Comparison of ENCODE assay signal across 15 mouse cellular contexts in the genomic region with DNA sequence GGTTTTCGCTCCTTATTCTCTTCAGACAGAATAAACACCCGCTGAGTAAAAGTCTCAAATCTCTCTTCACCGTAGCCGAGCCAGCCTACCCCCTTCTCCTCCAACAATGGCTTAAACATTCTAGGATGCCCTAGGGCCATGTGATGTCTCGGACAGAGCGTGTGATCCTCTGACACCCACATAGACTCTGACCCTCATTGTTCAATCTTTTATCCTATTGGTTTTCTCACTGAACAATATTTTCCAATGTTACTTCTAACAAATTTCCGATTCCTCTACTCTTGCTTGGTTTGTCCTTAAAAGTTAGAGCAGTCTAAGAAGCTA. TPM values are rescaled to one million over a fixed set of nuclear protein-coding genes. Genes with fewer than 3 reads are reported as not detected.
DNase-seq lines count a peak whose midpoint lies in the region; ATAC-seq lines count a peak whose summit lies in the region.
"Had no signal": no experiment of that assay in that cellular context is flagged by ENCODE, and none has a peak within 500 bp of the region (broad histone marks: within the 10 kb centered on the region; RNA-seq: fewer than 3 reads in every experiment).

No protein-coding gene starts in this region.

- no peaks in the 10 kb centered on the region for H3K27me3 ChIP-seq in heart, embryonic 13.5 days (replicated peaks)
- no peaks in the 10 kb centered on the region for H3K27me3 ChIP-seq in embryonic facial prominence, embryonic 13.5 days
- no peaks in the 10 kb centered on the region for H3K27me3 ChIP-seq in hindbrain, embryonic 12.5 days
- H3K27me3 ChIP-seq in midbrain, embryonic 15.5 days (replicated peaks) = no peaks in the 10 kb centered on the region

- no peak overlapping the region for H3K27ac ChIP-seq in heart, embryonic 13.5 days (replicated peaks)
- no peak overlapping the region for H3K27ac ChIP-seq in embryonic facial prominence, embryonic 13.5 days
- H3K27ac ChIP-seq in hindbrain, embryonic 12.5 days = no peak overlapping the region
- H3K27ac ChIP-seq in midbrain, embryonic 15.5 days = no peak overlapping the region
- H3K27ac ChIP-seq: macrophage had no signal

- H3K36me3 ChIP-seq in heart, embryonic 13.5 days = no peaks in the 10 kb centered on the region
- no peaks in the 10 kb centered on the region for H3K36me3 ChIP-seq in embryonic facial prominence, embryonic 13.5 days
- H3K36me3 ChIP-seq in hindbrain, embryonic 12.5 days = no peaks in the 10 kb centered on the region
- no peaks in the 10 kb centered on the region for H3K36me3 ChIP-seq in midbrain, embryonic 15.5 days (replicated peaks)

- no peak for DNase-seq in heart, adult 8-10 months (ENCODE audit: low spot score)
- DNase-seq in lung, postnatal 14 days = no peak
- no peak for DNase-seq in cerebellum, adult 8-10 months
- no peak for DNase-seq in right cerebral cortex, postnatal 4 days
- DNase-seq: heart, postnatal 36 days; kidney, postnatal 14 days; liver; lung, adult 2 months had no signal

- no peak overlapping the region for H3K9ac ChIP-seq in heart, embryonic 13.5 days
- H3K9ac ChIP-seq in embryonic facial prominence, embryonic 13.5 days = no peak overlapping the region
- no peak overlapping the region for H3K9ac ChIP-seq in hindbrain, embryonic 12.5 days
- no peak overlapping the region for H3K9ac ChIP-seq in midbrain, embryonic 15.5 days

- H3K4me1 ChIP-seq in heart, embryonic 13.5 days = no peaks in the 10 kb centered on the region
- H3K4me1 ChIP-seq in embryonic facial prominence, embryonic 13.5 days = no peaks in the 10 kb centered on the region
- H3K4me1 ChIP-seq in hindbrain, embryonic 12.5 days = peaks cover 5% of the 10 kb centered on the region
- peaks cover 12% of the 10 kb centered on the region for H3K4me1 ChIP-seq in midbrain, embryonic 15.5 days

- H3K4me3 ChIP-seq in heart, embryonic 13.5 days = no peak overlapping the region
- H3K4me3 ChIP-seq in embryonic facial prominence, embryonic 13.5 days = no peak overlapping the region
- no peak overlapping the region for H3K4me3 ChIP-seq in hindbrain, embryonic 12.5 days
- peak overlapping the region; percentile 13; the same call in 1 of the 2 replicates for H3K4me3 ChIP-seq in midbrain, embryonic 15.5 days

- H3K4me2 ChIP-seq in heart, embryonic 13.5 days = peak overlapping the region; percentile 31
- H3K4me2 ChIP-seq in embryonic facial prominence, embryonic 13.5 days = peak overlapping the region; percentile 44
- H3K4me2 ChIP-seq in hindbrain, embryonic 12.5 days (replicated peaks) = peak overlapping the region; percentile 29
- H3K4me2 ChIP-seq in midbrain, embryonic 15.5 days = peak overlapping the region; percentile 38

- WGBS in heart, embryonic 13.5 days = 63% methylated on average over 7 of the region's 7 CpGs
- 20% methylated on average over 7 of the region's 7 CpGs for WGBS in embryonic facial prominence, embryonic 13.5 days
- 41% methylated on average over 7 of the region's 7 CpGs for WGBS in hindbrain, embryonic 12.5 days
- WGBS in midbrain, embryonic 15.5 days = 27% methylated on average over 7 of the region's 7 CpGs

- no peak for ATAC-seq in heart, embryonic 13.5 days (ENCODE audit: extremely low read depth, insufficient number of reproducible peaks, low FRiP score, low TSS enrichment)
- ATAC-seq in embryonic facial prominence, embryonic 13.5 days (ENCODE audit: insufficient number of reproducible peaks, insufficient read depth, low FRiP score, low TSS enrichment, low read depth) = no peak
- ATAC-seq in hindbrain, embryonic 12.5 days (ENCODE audit: low FRiP score) = peak; percentile 51; the same call in 1 of the 2 replicates
- ATAC-seq in midbrain, embryonic 15.5 days (replicated peaks) = peak; percentile 58; the same call in 1 of the 2 replicates
- ATAC-seq: intestine, postnatal 0 days had no signal

- H3K9me3 ChIP-seq in heart, embryonic 13.5 days = no peaks in the 10 kb centered on the region
- no peaks in the 10 kb centered on the region for H3K9me3 ChIP-seq in embryonic facial prominence, embryonic 13.5 days
- no peaks in the 10 kb centered on the region for H3K9me3 ChIP-seq in hindbrain, embryonic 12.5 days (replicated peaks)
- no peaks in the 10 kb centered on the region for H3K9me3 ChIP-seq in midbrain, embryonic 15.5 days

RNA-seq across cellular contexts. Expression of a gene that starts 45.3 kb away (rescaled TPM):
- not detected in 2 replicates for polyA plus RNA-seq in heart, embryonic 13.5 days (2015; fragmentation: Nextera tagmentation; extraction: Ambion mirVana)
- total RNA-seq in heart, adult 8-10 months (2022) = not detected
- not detected in 2 replicates for polyA plus RNA-seq in embryonic facial prominence, embryonic 13.5 days (2015; fragmentation: Nextera tagmentation; extraction: Ambion mirVana)
- not detected in 2 replicates for polyA plus RNA-seq in hindbrain, embryonic 12.5 days (2016; fragmentation: Nextera tagmentation; extraction: Ambion mirVana)
- polyA plus RNA-seq in midbrain, embryonic 15.5 days (2015; fragmentation: Nextera tagmentation; extraction: Ambion mirVana) = 0.17 TPM in 1 of 2 replicates, not detected in the other
- total RNA-seq: heart, adult 18-20 months; heart, postnatal 36 days had no signal
- polyA plus RNA-seq: intestine, postnatal 0 days; lung, adult 2 months; macrophage had no signal

Comparison
In these comparisons a context has a peak if more than half of its experiments do, and no peak if none do; other contexts are left out.
1. ATAC-seq: peak in hindbrain, embryonic 12.5 days (single experiment) and midbrain, embryonic 15.5 days (single experiment); none in heart, embryonic 13.5 days (single experiment) and embryonic facial prominence, embryonic 13.5 days (single experiment).
2. Peak in every context shown above with its lines, with median percentiles within 50 percentile points of each other: H3K4me2 ChIP-seq.